Mouse (Mus musculus) liver, embryonic 12.5 days (tissue): ENCODE results near the gene Kncn. TPM values are rescaled to one million over a fixed set of nuclear protein-coding genes. Genes with fewer than 3 reads are reported as not detected.

Source experiments
- ATAC-seq: fragments of 200-750 bp; cut with Nextera tagmentation; 2 replicates; pipeline ENCODE4 v1.8.0; 2017; ENCODE audit warnings: moderate number of reproducible peaks, mild to moderate bottlenecking, moderate library complexity
- H3K27ac ChIP-seq: fragments of 300-500 bp; sonication (generic); 2 replicates; pipeline ENCODE4 v1.5.1; 2016; ENCODE audit warnings: mild to moderate bottlenecking
- H3K27me3 ChIP-seq: fragments of 300-500 bp; sonication (generic); replicated peaks from 2 replicates; pipeline ENCODE4 v1.6.1; 2016; ENCODE audit warnings: mild to moderate bottlenecking, moderate library complexity
- H3K36me3 ChIP-seq: fragments of 300-500 bp; sonication (generic); 2 replicates; pipeline ENCODE4 v1.6.1; 2016; ENCODE audit warnings: mild to moderate bottlenecking, moderate library complexity
- H3K4me1 ChIP-seq: fragments of 300-500 bp; sonication (generic); 2 replicates; pipeline ENCODE4 v1.6.1; 2016
- H3K4me2 ChIP-seq: fragments of 300-500 bp; sonication (generic); 2 replicates; pipeline ENCODE4 v1.6.1; 2016; ENCODE audit warnings: mild to moderate bottlenecking, moderate library complexity
- H3K4me3 ChIP-seq: fragments of 300-500 bp; sonication (generic); 2 replicates; pipeline ENCODE4 v1.5.1; 2016; ENCODE audit warnings: mild to moderate bottlenecking, moderate library complexity
- H3K9ac ChIP-seq: fragments of 300-500 bp; sonication (generic); 2 replicates; pipeline ENCODE4 v1.6.1; 2016; ENCODE audit warnings: mild to moderate bottlenecking, moderate library complexity
- H3K9me3 ChIP-seq: fragments of 300-500 bp; sonication (generic); replicated peaks from 2 replicates; pipeline ENCODE4 v1.6.1; 2016; ENCODE audit warnings: mild to moderate bottlenecking, moderate library complexity
- WGBS: fragments of 180-500 bp; shearing (Covaris S2); methylation state at CpG from one replicate; pipeline ENCODE4 v1.1.7; 2016; ENCODE audit not compliant: insufficient replicate concordance; 5-methylcytosine and 5-hydroxymethylcytosine counted together
- polyA plus RNA-seq: library from polyadenylated mRNA; unstranded; fragments of >200 nt; fragmentation: Nextera tagmentation; extraction: Ambion mirVana; gene quantifications from 2 replicates; pipeline ENCODE4 v1.2.1, GENCODE M21; 2016

The Kncn gene
- polyA plus RNA-seq = not detected in 2 replicates

DNA sequence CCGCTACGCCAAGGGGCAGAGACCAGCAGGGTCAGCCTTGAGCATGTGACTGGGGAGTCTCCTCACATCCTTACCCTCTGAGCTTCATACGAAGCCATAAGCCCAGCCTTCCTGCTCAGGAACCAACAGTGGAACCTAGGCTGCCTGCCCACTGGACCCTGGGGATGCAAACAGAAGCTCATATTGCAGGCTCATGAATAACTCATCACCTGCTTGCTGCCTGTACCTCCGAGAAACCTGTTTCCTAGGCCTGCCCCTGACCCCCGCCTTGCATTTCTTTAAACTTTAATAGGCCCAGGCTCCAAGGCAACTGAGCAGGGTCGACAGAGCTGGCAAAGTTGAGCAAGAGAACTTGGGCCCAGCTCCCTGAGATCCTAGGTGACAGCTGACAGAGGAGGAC lies at the start of gene Kncn:
Kncn (plus strand) TSS at position 379 of the 400 bp plus-strand sequence.
- WGBS = 57% methylated on average over 6 of the region's 6 CpGs
- Histone ChIP-seq H3K27me3 (peaks cover 47% of the 10 kb centered on the region), H3K27ac (no peak within 1 kb of the TSS), H3K4me3 (no peak within 1 kb of the TSS), H3K9me3 (no peaks in the 10 kb centered on the region), H3K4me1 (no peaks in the 10 kb centered on the region), H3K4me2 (no peak within 1 kb of the TSS), H3K36me3 (no peaks in the 10 kb centered on the region), H3K9ac (no peak within 1 kb of the TSS)
- ATAC-seq = no peak

DNA sequence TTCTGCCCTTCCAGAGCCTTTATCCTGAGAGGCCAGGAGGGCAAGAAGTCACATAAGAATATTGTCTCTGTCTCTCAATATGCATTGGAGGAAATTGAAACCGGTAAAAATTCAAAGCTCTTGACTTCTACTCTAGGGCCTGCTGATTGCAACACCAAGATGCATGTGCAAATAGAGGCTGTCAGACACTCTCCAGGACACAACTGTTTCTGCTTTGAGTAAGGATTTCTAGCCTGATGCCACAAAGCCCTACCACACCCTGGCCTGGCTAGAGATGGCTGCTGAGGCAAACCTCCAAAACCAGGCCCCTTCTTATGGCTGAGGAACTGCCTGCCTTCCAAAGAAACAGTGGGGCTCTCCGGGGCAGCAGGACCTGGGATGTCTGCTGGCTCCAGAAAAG lies 48.6 kb upstream of the Kncn start:
- no peak for ATAC-seq
- H3K4me2 ChIP-seq = no peak overlapping the region
- H3K4me1 ChIP-seq = peaks cover 55% of the 10 kb centered on the region
- H3K9ac ChIP-seq = no peak overlapping the region
- no peak overlapping the region for H3K27ac ChIP-seq
- peaks cover 46% of the 10 kb centered on the region for H3K36me3 ChIP-seq
- WGBS = 79% methylated on average over 2 of the region's 2 CpGs
- H3K9me3 ChIP-seq = no peaks in the 10 kb centered on the region
- H3K27me3 ChIP-seq = no peaks in the 10 kb centered on the region
- H3K4me3 ChIP-seq = no peak overlapping the region

DNA sequence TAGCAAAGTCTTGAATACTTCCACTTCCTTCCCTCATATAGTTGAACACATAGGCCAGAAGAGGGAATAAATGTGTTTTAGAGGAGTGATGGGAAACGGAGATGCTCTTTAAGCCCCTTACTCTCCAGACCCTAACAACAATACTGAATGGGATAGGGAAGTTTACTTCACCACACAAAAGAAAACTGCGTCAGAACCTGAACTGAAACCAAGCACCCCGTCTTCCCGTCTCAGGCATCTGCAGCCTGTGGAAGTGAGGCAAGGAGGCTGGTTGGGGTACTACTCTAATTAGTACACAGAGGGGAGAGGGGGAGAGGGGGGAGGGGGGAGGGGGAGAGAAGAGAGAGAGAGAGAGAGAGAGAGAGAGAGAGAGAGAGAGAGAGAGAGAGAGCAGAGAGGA lies 46.0 kb upstream of the Kncn start:
- Histone ChIP-seq H3K36me3 (peaks cover 45% of the 10 kb centered on the region), H3K4me3 (peak overlapping the region; percentile 96), H3K4me1 (peaks cover 64% of the 10 kb centered on the region), H3K4me2 (peak overlapping the region; percentile 80), H3K9ac (peak overlapping the region; percentile 95), H3K9me3 (no peaks in the 10 kb centered on the region), H3K27me3 (no peaks in the 10 kb centered on the region), H3K27ac (peak overlapping the region; percentile 16; the same call in 1 of the 2 replicates)
- 22% methylated on average over 4 of the region's 4 CpGs for WGBS
- ATAC-seq = no peak

DNA sequence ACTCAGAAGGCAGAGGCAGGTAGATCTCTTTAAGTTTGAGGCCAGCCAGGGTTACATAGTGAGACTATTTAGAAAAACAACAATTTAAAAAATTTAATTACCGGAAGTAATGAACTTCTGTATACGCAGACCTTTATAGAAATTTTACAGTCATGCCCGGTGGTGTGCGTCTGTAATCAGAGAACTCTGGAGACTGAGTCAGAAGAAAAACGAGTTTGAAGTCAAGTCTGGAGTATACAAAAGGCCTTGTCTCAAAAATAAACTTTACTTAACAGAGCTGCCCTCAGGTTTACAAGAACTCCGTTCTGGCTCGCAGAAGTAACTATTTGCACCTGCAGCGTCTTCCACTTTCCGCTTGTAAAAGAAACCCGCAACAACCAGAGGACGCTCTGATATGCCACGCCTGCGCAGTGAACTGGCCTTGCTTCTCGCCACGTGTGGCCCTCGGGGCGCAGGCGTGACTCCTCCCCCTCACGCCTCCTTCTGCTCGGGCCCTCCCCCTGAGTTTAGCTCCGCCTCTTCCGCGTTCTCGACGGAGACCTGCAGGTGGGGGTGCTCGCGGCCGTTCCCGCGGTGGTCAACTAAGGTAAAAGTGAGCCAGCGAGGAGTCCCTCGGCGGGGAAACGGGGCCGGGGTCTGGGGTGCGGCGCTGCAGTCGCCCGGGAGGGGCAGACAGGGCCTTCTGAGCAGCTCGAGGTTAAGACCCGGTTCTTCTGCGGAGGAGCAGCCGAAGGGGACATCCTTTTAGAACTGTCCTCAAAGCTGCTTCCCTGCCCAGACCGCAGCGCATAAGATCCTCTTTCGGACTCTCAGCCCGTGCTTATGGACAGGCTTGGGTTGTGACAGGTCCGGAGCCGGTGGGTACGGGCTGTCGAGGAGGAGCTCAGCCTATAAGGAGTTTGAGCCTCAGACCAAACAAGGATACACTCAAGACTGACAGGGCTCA lies 45.2 kb upstream of the Kncn start, which contains the start of gene Mknk1:
Mknk1 (plus strand) TSS at position 503 of the 946 bp plus-strand sequence.
- peak within 1 kb of the TSS; percentile 84 for H3K27ac ChIP-seq
- ATAC-seq = peak; percentile 93

DNA sequence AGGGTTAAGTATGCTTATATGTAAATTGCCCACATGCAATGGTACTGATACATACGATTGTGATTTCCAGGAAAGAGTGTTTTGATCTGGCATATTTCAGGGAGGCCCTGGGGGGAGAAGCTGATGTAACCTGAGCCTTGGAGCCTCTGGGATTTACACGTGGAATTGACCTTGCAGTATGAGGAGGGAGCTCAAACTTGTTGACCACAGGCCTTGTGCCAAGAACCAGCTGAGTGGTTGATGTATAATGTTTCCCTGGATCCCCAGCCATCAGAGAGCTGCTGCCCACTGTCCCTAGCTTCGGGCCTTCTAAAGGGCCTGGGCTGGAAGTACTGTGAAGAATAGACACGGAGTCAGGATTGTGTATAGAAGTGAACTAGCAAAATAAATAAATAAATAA lies 44.2 kb upstream of the Kncn start:
- H3K9me3 ChIP-seq = no peaks in the 10 kb centered on the region
- H3K4me3 ChIP-seq = peak overlapping the region; percentile 96
- ATAC-seq = no peak
- 50% methylated on average over 4 of the region's 4 CpGs for WGBS
- H3K4me2 ChIP-seq = peak overlapping the region; percentile 80
- no peaks in the 10 kb centered on the region for H3K27me3 ChIP-seq
- H3K36me3 ChIP-seq = peaks cover 44% of the 10 kb centered on the region
- peaks cover 80% of the 10 kb centered on the region for H3K4me1 ChIP-seq
- H3K9ac ChIP-seq = peak overlapping the region; percentile 95
- peak overlapping the region; percentile 84; the same call in 1 of the 2 replicates for H3K27ac ChIP-seq

More for the DNA sequence above, 45.2 kb upstream of the Kncn start, which contains the start of gene Mknk1:
- Histone ChIP-seq H3K9ac (peak within 1 kb of the TSS; percentile 95), H3K4me3 (peak within 1 kb of the TSS; percentile 96), H3K36me3 (peaks cover 45% of the 10 kb centered on the region), H3K27me3 (no peaks in the 10 kb centered on the region), H3K9me3 (no peaks in the 10 kb centered on the region), H3K4me2 (peak within 1 kb of the TSS; percentile 80), H3K4me1 (peaks cover 72% of the 10 kb centered on the region)
- WGBS = 1% methylated on average over 51 of the region's 51 CpGs

DNA sequence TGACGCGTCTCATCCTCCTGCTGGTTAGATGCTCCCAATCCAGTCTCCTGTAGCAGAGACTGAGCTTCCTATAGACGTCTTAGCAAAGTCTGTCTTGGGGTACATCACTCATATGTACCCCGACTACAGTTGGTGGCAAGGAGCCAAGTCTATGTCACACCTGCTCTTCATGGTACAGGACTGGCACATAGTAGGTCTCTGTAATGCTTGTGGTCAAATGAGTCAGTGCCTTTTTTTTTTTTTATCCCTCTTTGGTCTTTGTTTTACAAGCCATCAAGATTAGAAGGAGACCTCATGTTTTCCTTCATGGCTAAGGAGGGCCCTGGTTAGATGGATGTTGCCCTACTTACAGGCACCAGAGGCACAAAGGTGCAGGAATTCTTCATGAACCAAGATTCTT lies 43.4 kb upstream of the Kncn start:
- Histone ChIP-seq H3K36me3 (peaks cover 40% of the 10 kb centered on the region), H3K27me3 (no peaks in the 10 kb centered on the region), H3K4me2 (peak overlapping the region; percentile 80), H3K4me1 (peaks cover 87% of the 10 kb centered on the region), H3K27ac (no peak overlapping the region), H3K9ac (peak overlapping the region; percentile 95), H3K9me3 (no peaks in the 10 kb centered on the region), H3K4me3 (peak overlapping the region; percentile 96)
- ATAC-seq = no peak
- WGBS = 80% methylated on average over 4 of the region's 4 CpGs

DNA sequence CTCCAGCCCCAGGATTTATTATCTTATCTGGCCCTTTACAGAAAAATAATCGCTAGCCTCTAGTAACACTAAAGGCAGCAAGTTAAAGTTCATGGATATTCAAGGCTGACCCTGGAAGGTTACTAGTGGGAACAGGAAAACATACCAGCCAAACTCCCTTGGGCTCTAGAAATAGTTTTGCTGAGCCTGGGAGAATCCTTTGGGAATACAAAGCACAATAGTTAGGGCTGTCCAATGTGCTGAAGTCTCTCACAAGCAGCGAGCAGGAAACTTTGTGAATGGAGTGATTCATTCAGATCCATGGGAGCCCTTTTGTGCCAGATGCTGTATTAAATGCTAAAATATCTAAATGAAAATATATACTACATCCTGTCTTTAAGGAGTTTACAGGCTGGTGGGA lies 37.5 kb upstream of the Kncn start:
- H3K4me3 ChIP-seq = no peak overlapping the region
- H3K27ac ChIP-seq = peak overlapping the region; percentile 94
- no peaks in the 10 kb centered on the region for H3K9me3 ChIP-seq
- WGBS = 56% methylated on average over 2 of the region's 2 CpGs
- ATAC-seq = no peak
- H3K36me3 ChIP-seq = peaks cover 83% of the 10 kb centered on the region
- no peak overlapping the region for H3K9ac ChIP-seq
- peaks cover 96% of the 10 kb centered on the region for H3K4me1 ChIP-seq
- H3K27me3 ChIP-seq = no peaks in the 10 kb centered on the region
- H3K4me2 ChIP-seq = 0 out of 2 replicates have a peak overlapping the region, but pooled peaks have one; percentile 69

DNA sequence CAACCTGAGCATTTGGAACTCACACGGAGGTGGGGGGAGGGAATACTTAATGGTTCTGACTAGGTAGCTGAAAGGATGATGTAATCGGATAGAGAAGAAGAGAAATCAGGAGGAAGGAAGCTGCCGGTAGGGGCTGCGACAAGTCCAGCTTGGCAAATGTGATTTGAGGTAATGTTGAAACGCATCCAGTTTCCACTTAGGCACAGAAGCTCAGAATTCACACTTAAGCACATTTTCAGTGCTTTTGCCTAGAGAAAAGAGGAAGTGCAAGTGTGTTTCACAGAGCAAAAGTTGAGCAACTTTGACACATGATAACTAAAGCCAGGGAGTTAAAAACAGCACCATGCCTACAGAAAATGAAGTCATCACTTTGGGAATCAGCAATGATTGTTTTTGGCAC lies 36.8 kb upstream of the Kncn start:
- H3K9ac ChIP-seq = peak overlapping the region; percentile 65
- peak overlapping the region; percentile 69 for H3K4me2 ChIP-seq
- H3K9me3 ChIP-seq = no peaks in the 10 kb centered on the region
- peaks cover 83% of the 10 kb centered on the region for H3K36me3 ChIP-seq
- WGBS = 23% methylated on average over 5 of the region's 5 CpGs
- H3K27ac ChIP-seq = peak overlapping the region; percentile 94
- no peak overlapping the region for H3K4me3 ChIP-seq
- H3K4me1 ChIP-seq = peaks cover 96% of the 10 kb centered on the region
- no peaks in the 10 kb centered on the region for H3K27me3 ChIP-seq
- ATAC-seq = no peak

DNA sequence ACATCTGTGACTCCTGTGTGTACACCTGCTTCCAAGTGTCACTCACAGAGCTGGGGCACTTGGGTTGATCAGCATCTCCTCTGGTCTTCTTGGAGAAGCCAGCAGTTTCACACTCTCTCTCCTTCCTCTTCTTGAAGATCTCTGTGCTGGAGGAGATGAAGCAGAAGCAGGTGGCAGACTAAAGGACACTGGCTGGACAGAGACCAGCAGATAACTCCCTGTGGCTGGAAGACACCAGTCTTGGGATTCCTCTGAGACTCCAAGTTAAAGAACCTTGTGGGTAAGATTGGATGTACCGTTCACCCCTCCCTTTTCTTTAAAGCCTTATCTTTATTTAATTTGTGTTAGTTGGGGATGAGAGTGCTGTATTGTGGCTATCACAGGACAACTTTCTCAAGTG lies 36.1 kb upstream of the Kncn start:
- peak; percentile 23; the same call in 1 of the 2 replicates for ATAC-seq
- WGBS = 28% methylated on average over 1 of the region's 1 CpGs
- no peak overlapping the region for H3K4me3 ChIP-seq
- H3K27ac ChIP-seq = peak overlapping the region; percentile 94
- peaks cover 86% of the 10 kb centered on the region for H3K36me3 ChIP-seq
- no peaks in the 10 kb centered on the region for H3K27me3 ChIP-seq
- H3K9ac ChIP-seq = peak overlapping the region; percentile 65
- H3K4me1 ChIP-seq = peaks cover 88% of the 10 kb centered on the region
- H3K9me3 ChIP-seq = no peaks in the 10 kb centered on the region
- H3K4me2 ChIP-seq = peak overlapping the region; percentile 69

DNA sequence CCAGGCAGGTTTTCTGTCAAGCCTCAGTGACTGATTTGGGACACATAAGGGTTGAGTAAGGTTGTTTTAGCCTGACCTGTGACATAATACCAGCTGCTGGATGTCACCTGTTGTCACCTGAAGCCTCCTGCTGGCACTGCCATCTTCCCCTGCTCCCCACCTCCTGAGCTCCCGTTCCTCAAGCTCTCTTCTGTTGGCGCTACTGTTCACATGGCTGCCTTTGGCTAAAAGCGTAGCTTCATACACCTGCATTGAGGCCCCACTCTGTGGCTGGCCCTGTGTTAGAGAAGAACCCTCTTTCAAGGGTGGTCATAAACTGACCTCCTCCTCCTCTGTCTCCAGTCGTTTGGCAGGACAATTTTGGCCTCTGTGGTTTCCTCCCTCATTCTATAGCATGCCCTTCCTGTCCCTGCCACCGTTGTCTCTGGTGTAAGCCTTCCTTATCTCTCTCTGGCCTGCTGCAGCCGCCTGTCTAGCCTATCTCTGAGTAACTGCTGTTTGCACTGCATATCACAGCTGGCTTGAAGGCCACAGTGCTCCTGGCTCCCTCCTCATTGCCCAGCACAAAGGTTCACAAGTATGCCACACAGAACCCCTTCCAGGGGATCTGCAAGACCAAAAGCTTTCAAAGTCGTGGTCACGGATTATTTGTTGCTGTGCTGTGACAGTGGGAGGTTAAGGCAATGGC lies 35.1 kb upstream of the Kncn start:
- Histone ChIP-seq H3K9ac (peak overlapping the region; percentile 65), H3K4me3 (peak overlapping the region; percentile 36), H3K9me3 (no peaks in the 10 kb centered on the region), H3K27ac (peak overlapping the region; percentile 94), H3K36me3 (peaks cover 84% of the 10 kb centered on the region), H3K27me3 (no peaks in the 10 kb centered on the region), H3K4me1 (peaks cover 85% of the 10 kb centered on the region), H3K4me2 (peak overlapping the region; percentile 69)
- ATAC-seq = peak; percentile 99
- 5% methylated on average over 8 of the region's 8 CpGs for WGBS

DNA sequence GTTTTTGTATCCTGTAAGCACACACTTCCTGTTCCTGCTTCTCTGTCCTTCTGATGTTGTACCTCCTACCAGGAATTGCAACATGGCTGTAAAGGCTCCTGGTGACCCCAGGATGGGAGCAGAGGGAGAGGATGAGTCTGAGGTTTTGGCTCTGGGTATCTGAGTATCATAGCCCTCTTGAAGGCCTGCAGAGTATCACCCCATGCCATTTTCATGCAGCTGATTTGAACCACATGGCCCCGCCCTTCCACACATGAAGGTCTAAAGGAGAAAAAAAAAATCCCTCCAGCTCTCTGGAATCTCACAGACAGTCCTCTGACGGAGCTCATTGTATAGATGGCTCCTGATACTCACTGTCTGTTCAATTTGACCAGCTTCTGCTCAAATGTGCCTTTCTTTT lies 34.1 kb upstream of the Kncn start:
- WGBS = 43% methylated on average over 2 of the region's 2 CpGs
- peaks cover 86% of the 10 kb centered on the region for H3K4me1 ChIP-seq
- no peaks in the 10 kb centered on the region for H3K27me3 ChIP-seq
- H3K9ac ChIP-seq = peak overlapping the region; percentile 62
- peak overlapping the region; percentile 36 for H3K4me3 ChIP-seq
- ATAC-seq = peak; percentile 20; the same call in 1 of the 2 replicates
- peak overlapping the region; percentile 94 for H3K27ac ChIP-seq
- no peaks in the 10 kb centered on the region for H3K9me3 ChIP-seq
- peaks cover 85% of the 10 kb centered on the region for H3K36me3 ChIP-seq
- peak overlapping the region; percentile 69 for H3K4me2 ChIP-seq
